Mouse (Mus musculus) subcutaneous adipose tissue, adult 2 months (tissue): Measurements from ENCODE around the gene Fam207a. TPM values are rescaled to one million over a fixed set of nuclear protein-coding genes. Genes with fewer than 3 reads are reported as not detected.

Experiments
- polyA plus RNA-seq: library from polyadenylated mRNA; depleted of rRNA; stranded (reverse); fragments of >200 nt; gene quantifications from 2 replicates; pipeline ENCODE4 v1.2.3, GENCODE M21; 2012; ENCODE audit warnings: low replicate concordance; rRNA removed

Fam207a gene
- 19.1 and 32.2 TPM in 2 replicates for polyA plus RNA-seq

DNA sequence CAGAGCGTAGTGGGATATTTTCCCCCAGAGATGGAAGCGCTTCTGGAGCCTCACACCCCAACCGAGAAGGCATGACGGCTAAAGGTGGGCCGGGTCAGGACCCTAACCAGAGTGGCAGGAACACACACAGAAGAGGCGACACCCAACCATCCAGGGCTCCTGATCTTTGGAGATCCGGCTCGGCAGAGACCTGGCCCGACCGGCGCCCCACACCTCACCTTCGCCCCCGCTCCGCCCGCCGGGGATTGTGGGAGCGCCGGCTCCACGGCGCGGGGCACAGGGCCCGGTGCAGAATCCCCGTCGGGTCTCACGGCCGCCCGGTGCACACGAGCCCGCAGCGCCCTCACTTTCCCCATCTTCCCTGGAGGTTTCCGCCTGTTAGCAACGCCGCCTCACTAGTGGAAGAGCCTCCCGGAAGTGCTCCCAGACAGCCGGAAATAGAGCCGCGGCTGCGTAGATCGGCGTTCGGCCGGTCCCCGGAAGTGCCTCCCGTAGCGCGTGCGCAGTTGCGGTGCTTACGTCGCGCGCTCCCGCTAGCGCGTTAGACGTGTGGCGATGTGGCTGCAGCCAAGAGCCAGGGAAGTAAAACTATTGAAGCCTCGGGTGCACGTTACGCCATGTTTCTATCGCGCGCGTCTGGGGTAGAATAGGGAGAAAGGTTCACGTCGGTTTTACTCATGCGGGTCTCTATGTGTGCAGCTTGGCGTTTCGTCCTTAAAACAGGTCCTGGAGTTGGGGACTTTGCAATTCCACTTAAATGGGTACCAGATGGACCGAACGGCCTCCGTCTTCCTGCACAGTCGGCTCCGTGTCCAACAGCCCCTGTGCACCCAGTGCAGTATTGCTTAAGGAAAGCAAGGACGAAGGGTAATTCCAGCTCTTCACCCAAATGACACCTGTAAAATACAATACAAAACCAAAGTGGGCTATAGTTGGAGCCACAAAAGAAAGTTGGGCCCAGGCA, at the start of gene Fam207a:
Gene Fam207a, minus strand, starts transcription at position 401 of the 964 bp plus-strand sequence.

DNA sequence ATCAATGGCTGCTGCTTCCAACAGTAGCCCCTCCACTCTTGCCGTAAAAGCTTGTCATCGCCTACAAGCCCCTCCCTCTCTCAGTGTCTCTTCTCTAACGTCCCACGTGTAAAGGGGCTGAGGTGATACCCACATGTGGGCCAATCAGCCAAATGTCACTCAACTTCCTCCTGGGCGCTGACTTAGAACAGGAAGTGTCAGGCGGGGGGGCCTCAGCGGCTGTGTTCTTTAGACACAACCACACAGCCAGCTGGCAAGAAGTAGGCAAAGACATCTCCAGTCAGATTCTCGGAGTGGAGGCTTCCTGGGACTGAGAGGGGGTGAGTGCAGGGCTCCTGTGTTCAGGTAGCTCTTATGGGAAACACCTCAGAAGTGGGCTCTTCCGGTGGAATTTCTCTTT, 14.6 kb upstream of the Fam207a start, which contains the start of gene Itgb2:
Gene Itgb2, plus strand, starts transcription at position 113 of the 400 bp plus-strand sequence.

Other genes starting within 250 kb of the Fam207a start
- gene Adarb1, start 97.5 kb downstream of the Fam207a start, polyA plus RNA-seq, result 11.9 and 20.8 TPM in 2 replicates
- 24.9 and 35.8 TPM in 2 replicates for gene Itgb2, start 14.5 kb upstream of the Fam207a start, polyA plus RNA-seq
- 234 and 258 TPM in 2 replicates for gene Pttg1ip, start 65.9 kb upstream of the Fam207a start, polyA plus RNA-seq
- 253 and 352 TPM in 2 replicates for gene Sumo3, start 90.3 kb upstream of the Fam207a start, polyA plus RNA-seq
- gene Gm49325, start 90.4 kb upstream of the Fam207a start, polyA plus RNA-seq, result 0.84 TPM in 1 of 2 replicates, not detected in the other
- 60.5 and 66.2 TPM in 2 replicates for gene Ube2g2, start 106.5 kb upstream of the Fam207a start, polyA plus RNA-seq
- gene Tspear, start 170.8 kb upstream of the Fam207a start, polyA plus RNA-seq, result 1.1 TPM in 1 of 2 replicates, not detected in the other
- not detected in 2 replicates for gene Gm19402, start 175.0 kb upstream of the Fam207a start, polyA plus RNA-seq
- gene Gm9508, start 181.4 kb upstream of the Fam207a start, polyA plus RNA-seq, result not detected in 2 replicates
- not detected in 2 replicates for gene Gm10272, start 190.8 kb upstream of the Fam207a start, polyA plus RNA-seq
- not detected in 2 replicates for gene Gm10024, start 195.7 kb upstream of the Fam207a start, polyA plus RNA-seq
- gene Gm10142, start 200.0 kb upstream of the Fam207a start, polyA plus RNA-seq, result not detected in 2 replicates
- gene Krtap12-1, start 204.8 kb upstream of the Fam207a start, polyA plus RNA-seq, result not detected in 2 replicates
- gene Gm10100, start 210.7 kb upstream of the Fam207a start, polyA plus RNA-seq, result not detected in 2 replicates
- gene Gm18596, start 226.9 kb upstream of the Fam207a start, polyA plus RNA-seq, result not detected in 2 replicates
- not detected in 2 replicates for gene Gm9736, start 235.6 kb upstream of the Fam207a start, polyA plus RNA-seq
- not detected in 2 replicates for gene Gm3233, start 243.9 kb upstream of the Fam207a start, polyA plus RNA-seq